Mouse (Mus musculus) limb, embryonic 14.5 days (tissue): ENCODE data around the gene Nek3. TPM values are rescaled to one million over a fixed set of nuclear protein-coding genes. Genes with fewer than 3 reads are reported as not detected.

Experiments
- ATAC-seq: fragments of 200-750 bp; cut with Nextera tagmentation; 2 replicates; pipeline ENCODE4 v1.8.0; 2017; ENCODE audit warnings: low read depth, moderate number of reproducible peaks, moderate TSS enrichment; ENCODE audit not compliant: low FRiP score
- DNase-seq: peaks from one replicate; pipeline ENCODE4 v3.0.0-alpha.2; 2015; ENCODE audit warnings: low spot score
- H3K27ac ChIP-seq: fragments of 300-500 bp; sonication (generic); replicated peaks from 2 replicates; pipeline ENCODE4 v1.5.1; 2014; ENCODE audit warnings: low read depth, mild to moderate bottlenecking, low read length, moderate library complexity, mixed read lengths
- H3K27me3 ChIP-seq: fragments of 300-500 bp; sonication (generic); 2 replicates; pipeline ENCODE4 v1.6.1; 2014; ENCODE audit warnings: low read length, mixed read lengths; ENCODE audit not compliant: control insufficient read depth, insufficient read depth
- H3K36me3 ChIP-seq: fragments of 300-500 bp; sonication (generic); 2 replicates; pipeline ENCODE4 v1.6.1; 2014; ENCODE audit warnings: mild to moderate bottlenecking, low read length, moderate library complexity, mixed read lengths; ENCODE audit not compliant: control insufficient read depth, insufficient read depth
- H3K4me1 ChIP-seq: fragments of 300-500 bp; sonication (generic); 2 replicates; pipeline ENCODE4 v1.6.1; 2014; ENCODE audit warnings: antibody characterized with exemption, low read length, mixed read lengths; ENCODE audit not compliant: control insufficient read depth, insufficient read depth
- H3K4me2 ChIP-seq: fragments of 300-500 bp; sonication (generic); replicated peaks from 2 replicates; pipeline ENCODE4 v1.6.1; 2014; ENCODE audit warnings: low read depth, mild to moderate bottlenecking, low read length, moderate library complexity; ENCODE audit not compliant: severe bottlenecking
- H3K4me3 ChIP-seq: fragments of 300-500 bp; sonication (generic); replicated peaks from 2 replicates; pipeline ENCODE4 v1.5.1; 2014; ENCODE audit warnings: low read length
- H3K9ac ChIP-seq: fragments of 300-500 bp; sonication (generic); 2 replicates; pipeline ENCODE4 v1.6.1; 2014; ENCODE audit warnings: mild to moderate bottlenecking, low read depth, low read length, moderate library complexity; ENCODE audit not compliant: severe bottlenecking
- H3K9me3 ChIP-seq: fragments of 300-500 bp; sonication (generic); 2 replicates; pipeline ENCODE4 v1.6.1; 2016; ENCODE audit warnings: low read length; ENCODE audit not compliant: control insufficient read depth
- POLR2A ChIP-seq: fragments of 200-500 bp; IDR thresholded peaks from 2 replicates; pipeline ENCODE4 v1.8.0; 2012; ENCODE audit warnings: inconsistent platforms, mild to moderate bottlenecking, moderate library complexity, borderline replicate concordance; ENCODE audit not compliant: insufficient read depth, insufficient read length; ENCODE audit errors: extremely low read depth
- WGBS: fragments of 180-500 bp; shearing (Covaris S2); extraction: QIAGEN DNeasy Blood & Tissue Kit; methylation state at CpG from one replicate; pipeline ENCODE4 v1.1.7; 2014; 5-methylcytosine and 5-hydroxymethylcytosine counted together
- polyA plus RNA-seq, 2 experiments: library from polyadenylated mRNA; depleted of rRNA in 1 of 2; stranded (reverse) in 1 of 2; unstranded in 1 of 2; fragments of >200 nt; fragmentation: Nextera tagmentation in 1 of 2; extraction: Ambion mirVana in 1 of 2; gene quantifications; 2 replicates each; pipeline versions ENCODE4 v1.2.1 to v1.2.3; 2012 to 2014

Nek3 gene
- polyA plus RNA-seq, 2 experiments: 4.9 to 6.1 TPM

GRCm38 (mm10) chr8:22162206-22162605 lies 4.0 kb downstream of the Nek3 start:
- Histone ChIP-seq H3K4me1 (no peaks in the 10 kb centered on the region), H3K4me3 (no peak overlapping the region), H3K27ac (no peak overlapping the region), H3K9me3 (no peaks in the 10 kb centered on the region), H3K9ac (no peak overlapping the region), H3K36me3 (no peaks in the 10 kb centered on the region; the same call in 1 of the 2 replicates), H3K27me3 (no peaks in the 10 kb centered on the region), H3K4me2 (no peak overlapping the region)
- no peak for TF ChIP-seq POLR2A
- DNase-seq (no peak), ATAC-seq (no peak)
- 73% methylated on average over 8 of the region's 8 CpGs for WGBS

- no peaks in the 10 kb centered on the region for H3K9me3 ChIP-seq
- 57% methylated on average over 3 of the region's 3 CpGs for WGBS
- TF ChIP-seq POLR2A: no peak
- no peak overlapping the region for H3K9ac ChIP-seq
- H3K4me2 ChIP-seq: no peak overlapping the region
- ATAC-seq: no peak
- H3K4me3 ChIP-seq: no peak overlapping the region
- H3K27ac ChIP-seq: no peak overlapping the region
- no peaks in the 10 kb centered on the region for H3K4me1 ChIP-seq
- peak; percentile 38 for DNase-seq
- H3K36me3 ChIP-seq: peaks cover 3% of the 10 kb centered on the region; the same call in 1 of the 2 replicates
- no peaks in the 10 kb centered on the region for H3K27me3 ChIP-seq
Measured at GRCm38 (mm10) chr8:22150345-22150663, 15.9 kb downstream of the Nek3 start.

GRCm38 (mm10) chr8:22149643-22150344 lies 16.4 kb downstream of the Nek3 start:
- Histone ChIP-seq H3K4me2 (no peak overlapping the region), H3K9me3 (no peaks in the 10 kb centered on the region), H3K9ac (no peak overlapping the region), H3K36me3 (peaks cover 3% of the 10 kb centered on the region; the same call in 1 of the 2 replicates), H3K27me3 (no peaks in the 10 kb centered on the region), H3K4me3 (no peak overlapping the region), H3K27ac (no peak overlapping the region), H3K4me1 (no peaks in the 10 kb centered on the region)
- ATAC-seq: no peak
- no peak for DNase-seq
- TF ChIP-seq POLR2A: no peak
- WGBS: 93% methylated on average over 11 of the region's 11 CpGs

GRCm38 (mm10) chr8:22148367-22148740 lies 17.9 kb downstream of the Nek3 start:
- TF ChIP-seq POLR2A: no peak
- Histone ChIP-seq H3K4me2 (no peak overlapping the region), H3K4me1 (no peaks in the 10 kb centered on the region), H3K9me3 (no peaks in the 10 kb centered on the region), H3K27ac (no peak overlapping the region), H3K4me3 (no peak overlapping the region), H3K27me3 (no peaks in the 10 kb centered on the region), H3K36me3 (peaks cover 3% of the 10 kb centered on the region; the same call in 1 of the 2 replicates), H3K9ac (no peak overlapping the region)
- DNase-seq: no peak
- ATAC-seq: no peak
- WGBS: 83% methylated on average over 7 of the region's 7 CpGs

- Histone ChIP-seq H3K4me2 (no peak overlapping the region), H3K9ac (no peak overlapping the region), H3K9me3 (no peaks in the 10 kb centered on the region), H3K4me1 (no peaks in the 10 kb centered on the region), H3K27ac (no peak overlapping the region), H3K27me3 (no peaks in the 10 kb centered on the region), H3K4me3 (no peak overlapping the region), H3K36me3 (peaks cover 3% of the 10 kb centered on the region; the same call in 1 of the 2 replicates)
- WGBS: 72% methylated on average over 9 of the region's 9 CpGs
- DNase-seq (no peak), ATAC-seq (no peak)
- no peak for TF ChIP-seq POLR2A
Measured at GRCm38 (mm10) chr8:22147706-22148366, 18.4 kb downstream of the Nek3 start.

GRCm38 (mm10) chr8:22145831-22146230 lies 20.4 kb downstream of the Nek3 start:
- Histone ChIP-seq H3K4me3 (no peak overlapping the region), H3K4me1 (no peaks in the 10 kb centered on the region), H3K27ac (no peak overlapping the region), H3K9me3 (no peaks in the 10 kb centered on the region), H3K4me2 (no peak overlapping the region), H3K9ac (no peak overlapping the region), H3K27me3 (no peaks in the 10 kb centered on the region), H3K36me3 (peaks cover 8% of the 10 kb centered on the region; the same call in 1 of the 2 replicates)
- ATAC-seq (no peak), DNase-seq (no peak)
- TF ChIP-seq POLR2A: no peak
- WGBS: 83% methylated on average over 6 of the region's 6 CpGs
